Mouse (Mus musculus) thymus, postnatal 36 days (tissue): ENCODE results near the gene Ccdc27.
A peak's percentile ranks its signal among the peaks of the same experiment; 100 is the strongest.

Source experiments
- DNase-seq, 2 experiments: peaks; one replicate each; pipeline ENCODE4 v3.0.0; 2022; ENCODE audit warnings: mixed read lengths in 2 of 2

Ccdc27 gene

DNA sequence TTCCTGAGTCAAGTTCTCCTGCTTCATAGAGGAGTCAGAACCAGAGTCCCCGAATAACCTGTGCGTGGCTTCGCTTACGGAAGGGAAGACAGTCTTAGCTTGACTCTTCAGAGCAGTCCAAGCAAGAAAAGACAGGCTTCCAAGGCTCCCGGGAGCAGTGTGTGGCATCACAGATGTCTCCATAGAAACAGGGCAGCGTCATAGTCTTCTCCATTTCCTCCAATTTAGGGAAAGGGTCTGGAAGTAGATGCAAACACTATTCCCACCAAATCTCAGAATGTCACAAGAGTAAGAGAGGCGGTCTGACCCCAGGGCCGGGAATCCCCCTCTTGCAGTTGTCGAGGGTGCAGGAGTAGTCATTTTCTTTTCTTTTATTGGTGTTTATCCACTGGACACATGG, at the start of gene Ccdc27:
Ccdc27 (minus strand) TSS at position 101 of the 400 bp plus-strand sequence.
- DNase-seq = no peak

DNA sequence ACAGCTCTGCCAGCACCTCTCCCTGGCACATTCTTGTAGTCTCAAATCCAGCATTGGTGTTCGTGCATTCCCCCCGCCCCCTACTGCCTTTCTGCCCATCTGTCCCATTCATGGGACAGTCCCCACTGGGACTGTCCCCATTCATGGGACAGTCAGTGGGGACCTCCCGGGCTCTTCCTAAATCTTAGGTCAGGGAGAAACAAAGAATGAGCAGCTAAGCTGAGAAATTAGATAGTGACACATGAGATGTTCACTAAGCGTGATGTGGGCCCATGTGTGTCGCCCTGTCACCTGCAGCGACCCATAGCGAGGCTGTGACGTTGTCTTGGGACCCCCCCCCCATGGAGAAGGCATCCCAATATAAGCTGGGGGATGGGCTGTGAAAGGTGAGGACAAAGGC, 48.9 kb upstream of the Ccdc27 start:
- DNase-seq = no peak

DNA sequence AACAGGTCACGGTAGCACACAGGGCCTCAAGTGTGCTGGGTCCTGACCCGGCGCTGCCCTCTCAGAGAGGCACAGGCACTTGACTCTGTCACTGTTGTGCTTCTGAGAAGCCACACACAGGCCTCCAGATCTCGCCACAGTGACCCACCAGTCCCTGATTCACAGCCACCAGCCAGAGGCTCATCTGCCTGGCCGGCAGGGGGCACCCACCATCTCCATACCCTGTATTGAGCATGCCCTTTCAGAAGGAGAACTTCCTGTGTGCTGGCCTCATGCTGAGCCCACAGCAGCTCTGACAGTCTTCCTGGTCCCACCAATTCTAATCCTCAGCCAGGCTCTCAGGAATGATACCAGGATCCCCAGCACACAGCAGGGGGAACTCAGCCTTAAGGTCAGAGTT, 46.7 kb upstream of the Ccdc27 start:
- no peak for DNase-seq

DNA sequence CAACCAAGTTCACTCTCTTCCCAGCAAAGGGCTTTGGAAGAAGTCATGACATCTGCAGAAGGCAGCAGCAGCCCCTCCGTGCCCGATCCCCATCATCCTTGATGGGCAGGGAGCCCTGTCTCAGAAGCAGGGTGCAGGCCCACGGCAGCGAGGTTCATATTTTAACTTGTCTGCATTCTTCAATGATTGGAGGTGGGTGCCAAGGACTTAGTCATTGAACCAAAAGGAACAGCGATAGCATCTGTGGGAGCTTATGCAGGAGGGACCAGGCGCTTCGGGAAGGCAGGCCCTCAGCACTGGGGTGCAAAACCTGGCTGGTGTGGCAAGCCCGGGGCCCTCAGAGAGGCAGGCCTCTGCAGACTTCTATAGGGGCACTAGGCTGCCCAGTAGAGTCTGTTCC, 44.0 kb upstream of the Ccdc27 start:
- DNase-seq = no peak

DNA sequence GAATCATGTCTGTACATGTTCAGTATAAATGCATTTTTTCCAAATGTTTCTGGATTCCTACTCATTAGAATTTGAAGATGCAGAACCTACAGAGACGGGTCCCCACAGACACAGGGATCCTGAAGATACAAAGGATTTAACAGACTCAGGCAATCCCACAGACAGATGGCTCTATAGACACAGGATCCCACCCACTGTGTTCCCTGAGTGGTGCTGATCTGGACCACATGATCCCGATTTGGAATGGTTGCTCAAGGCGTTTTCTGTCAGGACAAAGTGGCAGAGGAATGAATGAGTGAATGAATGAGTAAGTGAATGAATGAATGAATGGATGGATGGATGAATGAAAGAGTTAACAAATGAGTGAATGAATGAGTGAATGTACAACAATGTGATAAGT, 43.4 kb upstream of the Ccdc27 start:
- DNase-seq = no peak

DNA sequence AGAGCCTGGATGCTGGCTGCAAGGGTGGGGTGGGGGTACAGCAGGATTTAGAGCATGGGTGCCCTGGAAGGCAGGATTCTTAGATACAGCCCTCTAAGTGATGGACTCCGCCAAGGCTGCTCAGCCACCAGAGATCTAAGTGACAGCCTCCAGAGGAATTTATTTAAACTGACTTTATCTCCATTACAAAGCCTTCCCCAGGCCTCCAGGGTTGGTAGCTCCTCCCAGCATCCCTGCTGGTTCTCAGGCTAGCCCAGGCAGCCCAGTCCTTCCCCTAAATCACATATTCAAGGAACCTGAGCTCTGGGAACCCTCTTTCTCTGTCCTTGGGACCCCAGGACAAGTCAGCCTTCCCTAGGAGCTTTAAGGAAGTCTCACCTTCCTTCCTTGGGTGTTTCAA, 39.5 kb upstream of the Ccdc27 start:
- DNase-seq = no peak

DNA sequence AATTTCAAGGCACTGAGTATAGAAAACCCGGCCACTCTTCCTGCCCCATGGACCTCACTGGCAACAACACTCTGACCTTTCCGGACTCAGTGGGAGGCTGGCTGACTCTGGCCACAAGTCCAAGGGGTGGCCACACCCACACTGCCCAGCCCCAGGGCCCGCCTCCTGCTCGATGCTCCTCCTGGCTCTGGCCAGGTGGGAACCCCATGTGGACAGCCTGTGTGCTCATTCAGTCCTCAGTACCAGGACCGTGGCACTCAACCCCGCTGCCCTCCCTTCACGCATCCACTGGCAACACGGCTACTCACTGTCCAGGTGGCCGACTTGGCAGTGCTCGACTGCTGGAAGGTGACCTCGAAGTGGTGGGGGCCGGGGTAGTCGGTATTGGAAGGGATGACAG, 38.5 kb upstream of the Ccdc27 start:
- DNase-seq = no peak

DNA sequence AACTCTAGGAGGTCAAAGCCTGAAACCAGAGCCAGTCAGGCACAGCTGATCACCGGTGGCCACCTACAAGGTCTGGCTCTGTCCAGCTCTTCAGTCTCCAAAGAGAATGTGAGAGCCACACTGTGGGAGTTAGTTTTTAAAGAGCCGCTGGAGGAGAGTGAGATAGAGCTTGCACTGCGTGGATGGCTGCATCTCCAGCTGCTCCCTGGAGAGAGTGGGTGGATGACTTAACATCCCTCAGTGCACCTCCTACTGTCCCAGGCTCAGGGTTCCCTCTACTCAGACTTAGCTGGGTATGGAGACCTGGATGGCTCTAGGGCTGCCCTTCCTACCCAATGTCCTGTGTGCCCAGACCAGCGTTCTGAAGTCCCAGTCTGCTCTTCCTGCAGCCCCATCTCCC, 37.7 kb upstream of the Ccdc27 start:
- DNase-seq = no peak

DNA sequence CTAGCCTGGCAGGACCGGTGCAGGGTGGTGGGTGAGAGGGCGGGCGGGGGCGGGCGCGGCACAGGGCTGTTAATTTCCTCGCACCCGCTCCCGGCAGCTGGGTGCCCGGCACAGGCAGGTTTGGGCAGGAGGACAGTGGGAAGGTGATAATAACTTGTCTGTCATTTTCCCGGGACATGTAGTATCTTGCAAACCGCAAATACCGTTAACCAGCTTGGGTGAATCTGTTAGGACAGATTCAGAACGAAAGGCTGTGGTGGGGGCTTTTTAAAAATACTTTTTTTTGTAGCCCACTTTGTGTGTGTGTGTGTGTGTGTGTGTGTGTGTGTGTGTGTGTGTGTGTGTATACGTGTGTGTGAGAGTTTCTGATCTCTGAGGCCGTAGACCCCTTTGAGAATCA, 29.5 kb upstream of the Ccdc27 start:
- DNase-seq = no peak

DNA sequence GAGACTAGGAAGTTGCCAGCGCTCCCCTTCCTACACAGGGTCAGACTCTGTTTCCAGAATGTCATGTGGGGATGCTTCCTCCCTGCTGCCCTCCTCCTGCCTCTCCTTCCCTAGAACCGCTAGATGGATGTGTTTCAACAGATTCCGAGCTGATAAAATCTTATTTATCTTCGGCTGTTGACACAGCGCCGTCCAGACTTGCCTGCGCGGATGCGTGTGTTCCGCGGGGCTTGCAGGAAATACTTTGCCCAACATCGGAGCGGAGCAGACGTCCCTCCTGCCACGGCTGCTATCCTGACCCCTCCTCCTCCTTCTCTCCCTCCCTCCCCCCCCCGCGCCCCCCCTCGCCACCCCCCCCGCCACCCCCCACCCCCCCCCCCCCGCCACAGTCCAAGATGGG, 29.0 kb upstream of the Ccdc27 start:
- DNase-seq = no peak

DNA sequence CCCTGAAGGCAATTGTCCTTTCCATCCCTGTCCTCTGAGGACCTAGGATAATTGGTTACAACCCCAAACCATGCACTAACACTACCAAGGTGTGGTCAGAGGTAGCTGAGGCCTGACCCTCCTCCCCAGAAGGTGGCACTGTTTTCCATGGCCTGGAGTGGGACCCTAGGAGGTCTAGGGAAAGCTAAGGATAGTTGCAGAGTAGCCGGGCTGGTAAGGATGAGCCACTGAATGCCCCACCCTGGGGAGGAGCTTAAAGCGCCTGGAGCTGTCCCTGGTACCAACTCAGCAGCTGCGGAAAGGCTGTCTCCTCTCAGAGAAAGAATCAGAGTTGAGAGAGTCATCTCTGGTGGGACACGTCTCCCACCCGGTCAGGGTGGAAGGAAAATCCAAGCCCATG, 28.4 kb upstream of the Ccdc27 start:
- DNase-seq = no peak

DNA sequence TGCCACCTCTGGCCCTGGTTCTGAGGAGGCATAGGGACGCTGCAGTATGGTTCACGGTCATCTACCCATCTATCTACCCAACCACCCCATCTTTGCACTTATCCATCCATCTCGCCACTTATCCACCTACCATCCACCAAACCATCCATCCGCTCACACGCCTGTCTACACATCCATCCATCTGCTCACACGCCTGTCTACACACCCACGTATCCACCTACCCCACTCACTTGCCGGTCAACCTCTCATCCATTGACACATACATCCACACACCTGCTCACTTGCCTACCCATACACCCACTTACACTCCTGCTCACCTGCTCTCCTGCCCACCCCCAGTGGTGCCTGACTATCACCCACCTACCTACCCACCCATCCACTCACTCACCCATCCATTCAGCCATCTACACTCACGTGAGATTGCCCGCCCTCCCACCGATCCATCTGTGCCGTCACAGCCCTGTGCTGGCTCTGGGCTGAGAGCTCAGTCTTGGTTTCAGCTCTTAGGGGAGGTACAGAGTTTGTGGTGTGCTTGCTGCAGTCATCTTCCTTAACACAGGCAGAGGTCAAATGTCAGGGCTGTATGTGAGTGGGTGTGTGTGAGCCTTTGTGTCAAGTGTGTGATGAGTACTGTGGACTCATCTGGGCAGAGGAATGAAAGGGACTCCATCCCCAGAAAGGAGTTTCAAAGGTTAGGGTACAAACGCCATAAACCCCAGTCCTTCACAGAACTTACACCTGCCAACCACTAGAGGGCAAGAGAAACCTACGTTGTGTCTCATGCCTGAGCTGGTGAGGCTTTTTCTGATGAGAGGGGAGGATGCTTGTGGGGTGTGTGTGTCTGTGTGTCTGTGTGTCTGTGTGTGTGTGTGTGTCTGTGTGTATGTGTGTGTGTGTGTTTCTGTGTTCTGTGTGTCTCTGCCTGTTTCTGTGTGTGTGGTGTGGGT, 22.6 kb upstream of the Ccdc27 start:
- DNase-seq = no peak

DNA sequence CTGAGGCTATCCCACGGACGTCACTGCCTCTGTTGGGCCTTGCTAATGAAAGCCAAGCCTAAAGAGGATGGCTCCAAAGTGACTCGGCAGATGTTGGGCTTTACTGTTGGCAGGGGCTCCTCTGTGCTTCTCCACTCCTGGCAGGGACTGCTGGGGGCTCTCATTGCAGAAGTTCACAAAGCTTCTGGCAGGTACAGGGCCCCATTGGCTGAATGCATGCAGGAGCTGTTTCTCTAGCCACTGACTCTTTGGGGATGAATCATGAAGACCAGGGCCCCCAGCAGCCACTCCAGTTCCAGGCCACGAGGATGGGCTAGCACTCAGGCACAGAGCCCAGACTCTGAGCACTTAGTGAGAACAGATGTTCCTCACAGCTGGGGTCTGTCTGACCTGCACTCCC, 15.2 kb upstream of the Ccdc27 start:
- no peak for DNase-seq

DNA sequence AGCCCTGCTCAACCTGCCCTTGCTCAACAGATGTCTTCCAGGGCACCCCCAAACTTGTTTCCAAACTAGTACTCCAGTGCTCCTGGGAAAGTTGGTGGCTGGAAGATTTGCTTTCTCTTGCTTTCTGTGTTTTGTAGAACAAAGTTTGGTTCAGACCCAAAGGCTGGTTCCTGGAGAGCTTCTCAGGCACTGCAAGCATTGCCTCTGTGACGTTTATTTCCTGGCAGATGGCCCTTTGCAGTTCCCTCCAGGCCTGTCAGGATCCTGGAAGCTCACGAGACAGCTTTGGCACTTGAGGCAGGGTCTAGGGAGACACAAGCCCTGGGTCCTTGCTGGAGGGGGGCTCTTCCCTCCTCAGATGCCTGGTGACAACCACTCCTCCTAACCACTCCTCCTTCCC, 14.2 kb upstream of the Ccdc27 start:
- DNase-seq = no peak

DNA sequence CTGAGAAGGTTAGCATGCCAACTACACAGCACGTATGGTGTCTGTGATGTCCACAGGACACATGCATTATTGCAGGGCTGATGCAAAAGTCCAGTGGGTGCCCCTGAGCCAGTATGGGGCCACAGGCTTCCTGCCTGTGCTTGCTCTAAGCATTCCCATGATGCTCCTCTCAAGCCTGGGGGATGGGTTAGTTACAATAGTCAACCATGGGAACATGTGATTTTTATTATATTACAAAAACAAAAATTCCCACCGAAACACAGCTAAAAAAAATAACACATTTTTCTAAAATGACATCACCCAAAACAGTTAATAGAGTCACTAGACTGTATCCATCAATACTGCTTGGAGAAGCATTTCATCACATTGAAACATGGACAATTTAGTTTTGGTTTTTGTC, 13.6 kb upstream of the Ccdc27 start:
- DNase-seq = no peak

DNA sequence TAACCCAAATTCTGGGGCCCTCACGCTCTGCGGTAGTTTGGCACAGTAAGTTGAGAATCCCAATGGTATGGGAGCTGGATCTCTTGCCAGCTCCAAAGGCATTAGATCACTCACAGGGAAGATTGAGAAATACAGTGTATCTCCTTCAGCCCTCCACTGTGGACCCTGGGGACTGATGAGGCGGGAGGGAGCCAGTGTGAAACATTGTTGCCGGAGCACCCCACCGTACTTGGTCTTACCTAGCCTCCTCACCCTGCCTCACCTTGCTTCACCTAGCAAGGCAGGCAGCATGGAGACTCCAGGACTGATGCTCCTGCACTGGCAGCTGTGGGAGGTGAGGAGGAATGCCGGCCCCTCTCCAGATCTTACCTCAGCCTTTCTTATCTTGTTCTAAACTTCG, 13.0 kb upstream of the Ccdc27 start:
- DNase-seq = no peak

DNA sequence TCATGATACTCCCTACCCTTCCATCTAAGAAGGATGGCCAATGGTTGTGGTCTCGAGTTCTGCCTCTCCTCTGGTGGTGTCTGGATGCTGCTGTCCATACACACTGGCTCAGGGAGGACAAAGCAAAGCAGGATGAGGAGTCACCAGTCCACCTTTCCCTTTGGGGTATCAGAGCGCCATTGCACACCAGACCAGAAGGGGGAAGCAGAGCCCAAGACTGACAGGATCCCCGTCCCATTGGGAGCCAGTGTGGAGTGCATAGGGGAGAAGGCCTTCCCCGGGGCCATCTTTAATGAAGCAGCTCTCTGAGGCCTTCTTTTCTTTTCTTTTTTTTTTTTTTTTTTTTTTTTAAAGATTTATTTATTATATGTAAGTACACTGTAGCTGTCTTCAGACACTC, 10.6 kb upstream of the Ccdc27 start:
- DNase-seq = no peak

DNA sequence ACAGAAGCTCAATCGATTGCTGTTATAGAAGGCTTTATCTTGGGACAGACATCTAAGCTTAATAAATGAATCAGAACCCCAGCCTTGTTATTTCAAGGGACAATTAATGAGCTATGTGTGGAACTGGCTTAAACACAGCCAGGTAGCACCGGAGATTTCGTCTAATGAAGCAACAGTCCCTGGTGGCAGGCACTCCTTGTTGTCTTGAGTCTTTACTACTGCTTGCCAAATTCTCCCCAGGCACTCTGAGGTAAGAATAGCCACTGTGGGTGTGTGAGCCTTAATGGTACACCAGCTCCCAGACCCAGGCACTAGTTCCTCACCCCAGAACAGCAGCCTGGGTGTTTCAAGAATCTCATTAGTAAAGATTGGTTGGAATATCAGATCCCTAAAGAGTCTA, 8.9 kb upstream of the Ccdc27 start:
- no peak for DNase-seq

DNA sequence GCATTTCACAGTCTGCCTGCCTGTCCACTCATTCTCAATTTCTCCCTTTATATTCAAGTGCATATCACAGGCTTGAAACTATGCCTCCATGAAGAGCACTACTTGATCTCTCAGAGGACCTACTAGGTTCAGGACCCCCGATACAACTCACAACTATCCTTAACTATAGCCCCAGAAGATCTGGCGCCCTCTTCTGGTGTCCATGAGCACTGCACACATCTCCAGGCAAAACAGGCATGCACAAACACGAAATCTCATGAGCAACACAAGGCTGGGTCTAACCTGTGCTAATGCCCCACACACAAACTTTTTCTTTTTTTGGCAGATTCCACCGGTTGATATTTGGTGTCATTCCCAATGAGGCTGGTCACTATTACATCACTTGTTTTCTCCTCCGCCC, 3.4 kb upstream of the Ccdc27 start:
- DNase-seq = no peak

DNA sequence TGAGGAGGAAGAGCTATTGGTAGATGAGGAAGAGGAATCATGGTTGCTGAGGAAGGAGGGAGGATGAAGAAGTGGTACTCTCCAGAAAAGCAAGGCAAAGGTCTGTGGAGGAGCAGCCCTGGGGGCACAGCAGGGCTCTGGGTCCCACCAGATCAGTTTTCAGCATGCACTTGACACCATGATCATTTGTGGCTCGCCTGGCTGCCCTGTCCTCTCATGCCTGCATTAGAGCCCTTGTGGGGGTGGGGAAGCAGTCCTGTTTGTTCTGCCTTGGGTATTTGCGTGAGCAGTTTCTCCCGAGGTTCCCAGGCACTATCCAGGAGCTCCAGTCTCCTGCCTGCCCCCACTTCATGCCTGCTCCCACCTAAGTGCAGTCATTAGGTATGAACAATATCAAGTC, 5.4 kb downstream of the Ccdc27 start:
- no peak for DNase-seq

DNA sequence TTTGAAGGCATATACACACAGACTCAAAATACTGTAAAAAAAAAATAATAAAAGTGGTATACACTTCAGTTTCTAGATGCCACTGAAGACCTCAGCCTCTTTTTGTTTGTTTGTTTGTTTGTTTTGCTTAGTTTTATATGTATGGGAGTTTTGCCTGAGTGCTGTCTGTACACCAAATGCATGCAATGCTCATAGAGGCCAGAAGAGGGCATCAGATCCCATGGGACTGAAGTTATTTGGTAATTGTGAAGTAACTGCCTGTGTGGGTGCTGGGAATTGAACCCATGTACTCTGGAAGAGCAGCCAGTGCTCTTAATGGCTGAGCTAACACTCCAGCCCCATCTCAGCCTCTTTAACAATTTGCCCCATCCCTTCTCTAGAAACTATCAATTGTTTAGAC, 13.8 kb downstream of the Ccdc27 start:
- DNase-seq = peak in 1 of 2 experiments; percentile 4

DNA sequence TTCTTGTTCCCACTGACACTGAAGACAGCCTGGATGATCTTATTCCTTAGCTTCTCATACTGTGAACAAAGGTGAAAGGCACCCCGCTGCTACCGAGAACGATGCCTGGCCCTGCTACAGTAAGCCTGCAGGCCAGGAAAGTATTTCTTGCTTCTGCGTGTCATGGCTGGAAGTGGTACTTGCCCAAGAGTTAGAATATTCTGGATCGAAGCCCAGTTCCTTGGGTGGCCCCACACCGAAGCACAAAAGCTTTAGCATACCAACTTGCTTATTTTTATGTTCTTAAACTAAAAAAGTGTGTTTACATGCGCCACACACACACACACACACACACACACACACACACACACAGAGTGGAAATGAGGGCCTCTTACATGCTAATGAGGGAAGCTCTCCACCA, 14.4 kb downstream of the Ccdc27 start:
- no peak for DNase-seq

DNA sequence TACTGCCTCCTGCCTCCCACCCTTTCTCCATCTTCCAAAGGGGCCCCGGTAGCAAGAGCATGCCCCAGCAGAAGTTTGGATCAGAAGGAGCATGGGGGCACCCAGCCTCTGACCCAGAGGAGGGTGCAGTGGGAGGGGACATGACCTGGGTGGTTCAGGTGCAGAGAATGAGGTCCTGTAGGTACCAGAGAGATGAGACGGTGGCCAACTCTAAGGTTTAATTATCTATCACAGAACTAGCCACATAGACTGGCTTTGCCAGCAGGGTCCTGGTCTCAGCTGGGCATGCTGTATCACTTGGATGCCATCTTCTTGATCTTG, 16.1 kb downstream of the Ccdc27 start:
- no peak for DNase-seq

DNA sequence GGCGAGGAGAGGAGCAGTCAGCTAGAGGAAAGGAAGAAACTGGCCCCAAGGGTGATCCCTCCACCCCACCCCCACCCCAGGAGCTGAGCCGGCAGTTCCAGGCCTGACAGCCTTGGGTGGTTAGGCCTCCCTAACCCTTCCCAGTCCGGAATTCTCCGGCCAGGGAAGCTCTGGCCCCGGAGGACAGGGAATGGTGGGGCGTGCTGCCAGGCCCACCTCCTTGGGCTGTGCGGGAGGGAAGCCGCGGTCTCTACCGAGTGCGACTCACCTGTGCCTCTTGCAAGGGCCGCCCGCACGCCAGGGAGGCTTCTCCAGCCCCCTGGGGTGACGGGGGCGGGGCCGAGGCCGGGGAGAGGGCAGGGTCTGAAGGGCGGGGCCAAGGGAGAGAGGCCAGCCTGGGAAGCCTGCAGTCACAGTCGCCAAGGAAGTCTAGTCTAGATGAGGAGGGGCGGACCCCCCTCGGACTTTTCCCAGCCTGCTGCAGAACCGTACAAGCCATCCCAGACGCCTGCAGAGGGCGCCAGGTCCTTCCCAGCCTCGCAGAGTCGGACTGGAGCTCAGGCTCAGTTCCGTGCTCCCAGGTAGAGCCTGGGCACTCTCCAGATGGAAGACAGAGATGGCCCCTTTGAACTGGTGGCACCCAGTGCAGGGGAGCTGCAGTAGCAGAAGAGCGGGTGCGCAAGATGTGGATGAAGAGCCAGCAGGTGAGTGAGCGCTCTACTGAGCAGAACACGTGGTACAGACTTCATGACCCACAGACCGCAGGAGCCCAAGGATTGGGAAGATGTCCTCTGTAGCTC, 16.6 kb downstream of the Ccdc27 start, which contains the start of gene Smim1:
Smim1 (minus strand) TSS at position 590 of the 800 bp plus-strand sequence.
- DNase-seq = peak; percentile 27 to 31
